In genomic region chr15:79298553-79298952, GRCm38 (mm10) we compare ENCODE assay signal across 33 mouse cellular contexts. TPM values are rescaled to one million over a fixed set of nuclear protein-coding genes. Genes with fewer than 3 reads are reported as not detected.
DNase-seq lines count a peak whose midpoint lies in the region; ATAC-seq and TF ChIP-seq lines count a peak whose summit lies in the region.
"Had no signal": no experiment of that assay in that cellular context is flagged by ENCODE, and none has a peak within 500 bp of the region (broad histone marks: within the 10 kb centered on the region; RNA-seq: fewer than 3 reads in every experiment).

No protein-coding gene starts in this region.

- DNase-seq in lung, adult 18-20 months: peak; percentile 70 to 82
- no peak for DNase-seq in lung, postnatal 14 days
- peak; percentile 47 for DNase-seq in 3134 (ENCODE audit: extremely low read depth, insufficient read length, low spot score)
- no peak for DNase-seq in embryonic facial prominence, embryonic 14.5 days (ENCODE audit: low spot score)
- DNase-seq in lung, postnatal 0 days (ENCODE audit: low spot score): peak; percentile 60
- DNase-seq in kidney, postnatal 25 days: no peak
- no peak for DNase-seq in heart, postnatal 36 days
- DNase-seq in cerebellum, postnatal 10 days: no peak
- DNase-seq: adrenal gland, postnatal 25 days; cerebellum, adult 11-12 months; cerebellum, postnatal 14 days; gastrocnemius, postnatal 14 days; heart, adult 11 months; kidney, adult 2 months; kidney, postnatal 4 days; layer of hippocampus, postnatal 36 days; left cerebral cortex, postnatal 4 days; midbrain, embryonic 14.5 days; retina, postnatal 1 day; right cerebral cortex, postnatal 25 days; thymus, postnatal 14 days had no signal

- no peaks in the 10 kb centered on the region for H3K27me3 ChIP-seq in embryonic facial prominence, embryonic 14.5 days (replicated peaks; ENCODE audit: control insufficient read depth, insufficient read depth, low read length)
- no peaks in the 10 kb centered on the region for H3K27me3 ChIP-seq in lung, postnatal 0 days (replicated peaks; ENCODE audit: insufficient read depth, low read length)
- H3K27me3 ChIP-seq: heart, embryonic 15.5 days; intestine, embryonic 15.5 days; liver, embryonic 15.5 days; neural tube, embryonic 15.5 days; stomach, embryonic 15.5 days had no signal

- H3K27ac ChIP-seq in embryonic facial prominence, embryonic 14.5 days (replicated peaks; ENCODE audit: low read depth, low read length): no peak overlapping the region
- H3K27ac ChIP-seq in lung, postnatal 0 days (ENCODE audit: low read length): no peak overlapping the region
- H3K27ac ChIP-seq: heart, embryonic 10.5 days; heart, embryonic 15.5 days; hindbrain, postnatal 0 days; intestine, embryonic 15.5 days; liver, embryonic 15.5 days; neural tube, embryonic 15.5 days; stomach, embryonic 15.5 days had no signal

- no peaks in the 10 kb centered on the region for H3K4me1 ChIP-seq in embryonic facial prominence, embryonic 14.5 days (ENCODE audit: control insufficient read depth, insufficient read depth, low read length)
- no peaks in the 10 kb centered on the region; the same call in 1 of the 2 replicates for H3K4me1 ChIP-seq in lung, postnatal 0 days (ENCODE audit: insufficient read depth, low read depth, low read length)
- H3K4me1 ChIP-seq: heart, embryonic 10.5 days; heart, embryonic 15.5 days; intestine, embryonic 15.5 days; liver, embryonic 15.5 days; neural tube, embryonic 15.5 days had no signal

- intact Hi-C loops in heart, postnatal 36 days (cut with DNase I): no loop called here

- no peak for TF ChIP-seq CTCF in lung, postnatal 0 days (IDR thresholded peaks at IDR 0.05)

- 0 out of 2 replicates have a peak, but pooled peaks cover 5% of the 10 kb centered on the region for H3K36me3 ChIP-seq in embryonic facial prominence, embryonic 14.5 days (ENCODE audit: control insufficient read depth, insufficient read depth, low read length)
- H3K36me3 ChIP-seq in lung, postnatal 0 days (ENCODE audit: insufficient read depth, low read length): no peaks in the 10 kb centered on the region
- H3K36me3 ChIP-seq: heart, embryonic 15.5 days; neural tube, embryonic 15.5 days had no signal

- H3K9me3 ChIP-seq in embryonic facial prominence, embryonic 14.5 days (ENCODE audit: control insufficient read depth, low read length): no peaks in the 10 kb centered on the region
- no peaks in the 10 kb centered on the region for H3K9me3 ChIP-seq in lung, postnatal 0 days (ENCODE audit: low read length)
- H3K9me3 ChIP-seq: heart, embryonic 10.5 days; heart, embryonic 15.5 days; intestine, embryonic 15.5 days; liver, embryonic 15.5 days; neural tube, embryonic 15.5 days; stomach, embryonic 15.5 days had no signal

- no peak overlapping the region for H3K4me2 ChIP-seq in embryonic facial prominence, embryonic 14.5 days (ENCODE audit: low read depth, low read length)
- no peak overlapping the region for H3K4me2 ChIP-seq in lung, postnatal 0 days (replicated peaks; ENCODE audit: low read depth, low read length)
- H3K4me2 ChIP-seq: heart, embryonic 15.5 days; intestine, embryonic 15.5 days; liver, embryonic 15.5 days; neural tube, embryonic 15.5 days; stomach, embryonic 15.5 days had no signal

- no peak overlapping the region for H3K4me3 ChIP-seq in embryonic facial prominence, embryonic 14.5 days (ENCODE audit: low read depth, low read length)
- no peak overlapping the region for H3K4me3 ChIP-seq in lung, postnatal 0 days (ENCODE audit: low read depth, low read length)
- H3K4me3 ChIP-seq: heart, embryonic 10.5 days; heart, embryonic 15.5 days; intestine, embryonic 15.5 days; liver, embryonic 15.5 days; neural tube, embryonic 15.5 days; stomach, embryonic 15.5 days had no signal

- 83% methylated on average over 6 of the region's 6 CpGs for WGBS in embryonic facial prominence, embryonic 14.5 days
- WGBS in lung, postnatal 0 days: 78% methylated on average over 6 of the region's 6 CpGs

- ATAC-seq in embryonic facial prominence, embryonic 14.5 days (ENCODE audit: low read depth): peak; percentile 44; the same call in 1 of the 2 replicates
- peak; percentile 79 for ATAC-seq in lung, postnatal 0 days
- ATAC-seq: CD4-positive, CD25-positive, alpha-beta regulatory T cell, adult 4 months; forebrain, embryonic 14.5 days; hindbrain, postnatal 0 days; intestine, embryonic 15.5 days had no signal

- no peak for TF ChIP-seq EP300 in lung, postnatal 0 days (IDR thresholded peaks at IDR 0.05)

- no peak overlapping the region for H3K9ac ChIP-seq in embryonic facial prominence, embryonic 14.5 days (ENCODE audit: low read depth, low read length)
- no peak overlapping the region for H3K9ac ChIP-seq in lung, postnatal 0 days (replicated peaks; ENCODE audit: low read depth)
- H3K9ac ChIP-seq: heart, embryonic 15.5 days; intestine, embryonic 15.5 days; liver, embryonic 15.5 days; neural tube, embryonic 15.5 days; stomach, embryonic 15.5 days had no signal

RNA-seq across cellular contexts. Expression of gene Baiap2l2, which starts 13.2 kb away (rescaled TPM):
- polyA plus RNA-seq in embryonic facial prominence, embryonic 14.5 days (2014; fragmentation: Nextera tagmentation; extraction: Ambion mirVana): 5.6 and 6.9 TPM in 2 replicates
- polyA plus RNA-seq in lung, postnatal 0 days (2015; fragmentation: Nextera tagmentation; extraction: Ambion mirVana): 1.4 and 2.7 TPM in 2 replicates
- total RNA-seq in heart, postnatal 36 days (2021): under 1 TPM in 1 of 2 experiments, not detected in 1; 0.50 TPM
- total RNA-seq: adrenal gland, postnatal 25 days; liver, adult 2 months had no signal
- polyA plus RNA-seq: CD4-positive, CD25-positive, alpha-beta regulatory T cell, adult 4 months had no signal

RNA-seq across cellular contexts. Expression of gene Pla2g6, which starts 29.6 kb away (rescaled TPM):
- polyA plus RNA-seq in embryonic facial prominence, embryonic 14.5 days (2014; fragmentation: Nextera tagmentation; extraction: Ambion mirVana): 13.3 and 14.6 TPM in 2 replicates
- polyA plus RNA-seq in lung, postnatal 0 days (2015; fragmentation: Nextera tagmentation; extraction: Ambion mirVana): 11.8 and 13.7 TPM in 2 replicates
- 1 to 10 TPM; 8.1 to 8.7 TPM for total RNA-seq in heart, postnatal 36 days (2021)

RNA-seq across cellular contexts. Expression of gene Slc16a8, which starts 44.0 kb away (rescaled TPM):
- 0.28 and 0.29 TPM in 2 replicates for polyA plus RNA-seq in embryonic facial prominence, embryonic 14.5 days (2014; fragmentation: Nextera tagmentation; extraction: Ambion mirVana)
- 0.07 and 0.13 TPM in 2 replicates for polyA plus RNA-seq in lung, postnatal 0 days (2015; fragmentation: Nextera tagmentation; extraction: Ambion mirVana)
- total RNA-seq in heart, postnatal 36 days (2021): under 1 TPM; 0.53 to 0.62 TPM
- total RNA-seq: adrenal gland, adult 18-20 months; adrenal gland, postnatal 25 days; left cerebral cortex, postnatal 4 days; liver, adult 2 months had no signal
- polyA plus RNA-seq: CD4-positive, CD25-positive, alpha-beta regulatory T cell, adult 4 months; cortical plate, adult 2 months; liver, adult 2 months; liver, embryonic 15.5 days had no signal

RNA-seq across cellular contexts. Expression of gene Maff, which starts 47.9 kb away (rescaled TPM):
- 2.6 and 2.8 TPM in 2 replicates for polyA plus RNA-seq in embryonic facial prominence, embryonic 14.5 days (2014; fragmentation: Nextera tagmentation; extraction: Ambion mirVana)
- polyA plus RNA-seq in lung, postnatal 0 days (2015; fragmentation: Nextera tagmentation; extraction: Ambion mirVana): 10.6 and 10.8 TPM in 2 replicates
- 10 to 100 TPM in 1 of 2 experiments, 1 to 10 TPM in 1; 9.0 to 10.5 TPM for total RNA-seq in heart, postnatal 36 days (2021)

Comparison
In these comparisons a context has a peak if more than half of its experiments do, and no peak if none do; other contexts are left out.
1. DNase-seq: peak in lung, adult 18-20 months (2 of 2), 3134 (single experiment) and lung, postnatal 0 days (single experiment); none in lung, postnatal 14 days (single experiment), embryonic facial prominence, embryonic 14.5 days (single experiment), kidney, postnatal 25 days (0 of 2), heart, postnatal 36 days (0 of 2) and cerebellum, postnatal 10 days (0 of 2).